Mouse (Mus musculus) heart, embryonic 12.5 days (tissue): Measurements from ENCODE around the gene 1110065P20Rik. TPM values are rescaled to one million over a fixed set of nuclear protein-coding genes. Genes with fewer than 3 reads are reported as not detected.

Experiments used
- ATAC-seq: fragments of 200-750 bp; cut with Nextera tagmentation; 2 replicates; pipeline ENCODE4 v1.8.0; 2017; ENCODE audit warnings: moderate TSS enrichment, moderate library complexity; ENCODE audit not compliant: insufficient number of reproducible peaks, low FRiP score
- H3K27ac ChIP-seq: fragments of 300-500 bp; sonication (generic); 2 replicates; pipeline ENCODE4 v1.5.1; 2016; ENCODE audit warnings: mild to moderate bottlenecking, moderate library complexity; ENCODE audit not compliant: poor library complexity, severe bottlenecking
- H3K27me3 ChIP-seq: fragments of 300-500 bp; sonication (generic); replicated peaks from 2 replicates; pipeline ENCODE4 v1.6.1; 2016; ENCODE audit warnings: mild to moderate bottlenecking, moderate library complexity
- H3K36me3 ChIP-seq: fragments of 300-500 bp; sonication (generic); 2 replicates; pipeline ENCODE4 v1.6.1; 2016; ENCODE audit warnings: mild to moderate bottlenecking, moderate library complexity
- H3K4me1 ChIP-seq: fragments of 300-500 bp; sonication (generic); replicated peaks from 2 replicates; pipeline ENCODE4 v1.6.1; 2016; ENCODE audit warnings: mild to moderate bottlenecking
- H3K4me2 ChIP-seq: fragments of 300-500 bp; sonication (generic); 2 replicates; pipeline ENCODE4 v1.6.1; 2016; ENCODE audit warnings: mild to moderate bottlenecking, moderate library complexity
- H3K4me3 ChIP-seq: fragments of 300-500 bp; sonication (generic); 2 replicates; pipeline ENCODE4 v1.5.1; 2016; ENCODE audit warnings: mild to moderate bottlenecking
- H3K9ac ChIP-seq: fragments of 300-500 bp; sonication (generic); 2 replicates; pipeline ENCODE4 v1.6.1; 2016; ENCODE audit warnings: mild to moderate bottlenecking, moderate library complexity
- H3K9me3 ChIP-seq: fragments of 300-500 bp; sonication (generic); replicated peaks from 2 replicates; pipeline ENCODE4 v1.6.1; 2016; ENCODE audit warnings: mild to moderate bottlenecking, moderate library complexity
- WGBS: fragments of 180-500 bp; shearing (Covaris S2); methylation state at CpG from one replicate; pipeline ENCODE4 v1.1.7; 2016; 5-methylcytosine and 5-hydroxymethylcytosine counted together
- polyA plus RNA-seq: library from polyadenylated mRNA; unstranded; fragments of >200 nt; fragmentation: Nextera tagmentation; extraction: Ambion mirVana; gene quantifications from 2 replicates; pipeline ENCODE4 v1.2.1, GENCODE M21; 2016

Gene 1110065P20Rik
- polyA plus RNA-seq, 1 experiment from 2014 or later = 54.2 TPM

DNA sequence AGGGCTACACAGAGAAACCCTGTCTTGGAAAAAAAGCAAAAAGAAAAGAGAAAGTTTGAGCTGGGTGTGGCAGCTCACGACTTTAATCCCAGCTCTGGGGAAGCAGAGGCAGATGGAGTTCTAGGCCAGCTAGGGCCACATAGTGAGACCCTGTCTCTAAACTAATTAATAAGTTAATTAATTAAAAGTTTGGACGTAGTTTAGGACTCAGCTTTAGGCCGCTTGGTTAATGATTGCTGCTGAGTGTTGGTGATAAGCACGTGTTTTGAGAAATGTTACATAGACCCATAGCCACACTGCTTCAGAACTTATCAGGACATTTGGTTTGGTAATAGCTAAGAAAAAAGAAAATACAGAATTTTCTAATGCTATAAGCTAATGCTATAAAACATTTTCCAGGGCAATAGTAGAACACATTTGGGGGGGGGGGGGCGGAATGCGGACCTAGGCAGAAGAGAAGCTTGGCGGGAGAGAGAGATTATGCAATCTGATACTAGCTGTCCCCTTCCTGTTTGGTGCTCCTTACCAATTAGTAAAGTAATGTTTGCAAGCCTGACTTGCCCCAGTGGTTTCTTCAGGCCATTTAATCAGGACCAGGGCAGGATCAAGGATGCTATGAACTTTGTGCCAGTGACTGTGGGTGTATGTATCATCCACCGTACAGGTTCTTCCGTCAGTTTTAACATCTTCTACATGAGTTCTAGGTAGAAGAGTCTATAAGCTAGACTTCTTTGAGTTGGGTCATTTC lies 41.7 kb downstream of the 1110065P20Rik start:
- H3K4me1 ChIP-seq = peaks cover 15% of the 10 kb centered on the region
- WGBS = 74% methylated on average over 9 of the region's 9 CpGs
- H3K4me2 ChIP-seq = no peak overlapping the region
- H3K4me3 ChIP-seq = no peak overlapping the region
- no peaks in the 10 kb centered on the region for H3K9me3 ChIP-seq
- H3K27ac ChIP-seq = no peak overlapping the region
- H3K36me3 ChIP-seq = peaks cover 50% of the 10 kb centered on the region
- no peaks in the 10 kb centered on the region for H3K27me3 ChIP-seq
- no peak overlapping the region for H3K9ac ChIP-seq
- ATAC-seq = no peak

DNA sequence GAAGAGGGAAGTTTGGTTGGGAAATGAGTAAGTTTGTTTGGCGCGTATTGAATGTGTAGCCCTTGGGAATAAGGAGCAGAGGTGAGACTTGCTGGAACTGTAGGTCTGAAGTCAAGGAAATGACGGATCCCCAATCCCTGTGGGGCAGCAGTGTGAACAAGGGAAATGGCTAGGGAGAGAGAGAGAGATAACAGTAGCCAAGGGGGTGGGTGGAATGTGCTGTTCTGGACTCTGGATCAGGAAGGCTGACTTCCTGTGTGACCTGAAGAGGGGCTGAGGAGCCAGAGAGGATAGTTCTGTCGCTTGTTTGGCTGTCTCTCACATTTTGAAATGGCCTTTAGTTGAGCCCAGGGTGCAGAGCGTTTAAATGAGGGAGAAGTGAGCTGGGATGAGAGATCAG lies 42.5 kb downstream of the 1110065P20Rik start:
- Histone ChIP-seq H3K27ac (peak overlapping the region; percentile 24; the same call in 1 of the 2 replicates), H3K9ac (0 out of 2 replicates have a peak overlapping the region, but pooled peaks have one; percentile 27)
- ATAC-seq = no peak

DNA sequence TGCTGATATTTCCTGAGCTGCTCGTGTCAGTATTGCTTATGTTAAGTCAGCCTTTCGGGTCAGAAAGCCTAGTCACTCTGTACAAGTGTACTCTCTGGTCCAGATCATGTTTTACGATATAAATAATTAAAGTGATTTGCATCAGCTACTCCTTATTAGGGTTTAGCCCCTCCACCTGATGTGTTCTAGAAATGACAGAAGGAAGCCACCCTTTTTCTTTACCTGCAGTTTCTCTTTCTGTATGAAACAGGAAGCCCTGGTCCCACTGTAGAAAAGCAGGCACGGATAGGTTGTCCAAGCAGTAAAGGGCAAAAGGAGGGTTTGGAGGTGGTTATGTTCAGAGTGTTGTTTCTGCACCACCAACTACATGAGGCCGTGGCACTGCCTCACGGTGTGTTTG lies 47.6 kb downstream of the 1110065P20Rik start:
- Histone ChIP-seq H3K27ac (no peak overlapping the region), H3K9me3 (no peaks in the 10 kb centered on the region), H3K4me3 (peak overlapping the region; percentile 83), H3K27me3 (no peaks in the 10 kb centered on the region), H3K36me3 (peaks cover 53% of the 10 kb centered on the region), H3K4me1 (peaks cover 18% of the 10 kb centered on the region), H3K4me2 (peak overlapping the region; percentile 81), H3K9ac (0 out of 2 replicates have a peak overlapping the region, but pooled peaks have one; percentile 87)
- ATAC-seq = no peak
- WGBS = 73% methylated on average over 6 of the region's 6 CpGs

More for the DNA sequence above, 42.5 kb downstream of the 1110065P20Rik start:
- Histone ChIP-seq H3K4me2 (peak overlapping the region; percentile 18; the same call in 1 of the 2 replicates), H3K4me3 (no peak overlapping the region), H3K27me3 (no peaks in the 10 kb centered on the region), H3K36me3 (peaks cover 50% of the 10 kb centered on the region), H3K4me1 (peaks cover 16% of the 10 kb centered on the region), H3K9me3 (no peaks in the 10 kb centered on the region)
- 52% methylated on average over 5 of the region's 5 CpGs for WGBS

DNA sequence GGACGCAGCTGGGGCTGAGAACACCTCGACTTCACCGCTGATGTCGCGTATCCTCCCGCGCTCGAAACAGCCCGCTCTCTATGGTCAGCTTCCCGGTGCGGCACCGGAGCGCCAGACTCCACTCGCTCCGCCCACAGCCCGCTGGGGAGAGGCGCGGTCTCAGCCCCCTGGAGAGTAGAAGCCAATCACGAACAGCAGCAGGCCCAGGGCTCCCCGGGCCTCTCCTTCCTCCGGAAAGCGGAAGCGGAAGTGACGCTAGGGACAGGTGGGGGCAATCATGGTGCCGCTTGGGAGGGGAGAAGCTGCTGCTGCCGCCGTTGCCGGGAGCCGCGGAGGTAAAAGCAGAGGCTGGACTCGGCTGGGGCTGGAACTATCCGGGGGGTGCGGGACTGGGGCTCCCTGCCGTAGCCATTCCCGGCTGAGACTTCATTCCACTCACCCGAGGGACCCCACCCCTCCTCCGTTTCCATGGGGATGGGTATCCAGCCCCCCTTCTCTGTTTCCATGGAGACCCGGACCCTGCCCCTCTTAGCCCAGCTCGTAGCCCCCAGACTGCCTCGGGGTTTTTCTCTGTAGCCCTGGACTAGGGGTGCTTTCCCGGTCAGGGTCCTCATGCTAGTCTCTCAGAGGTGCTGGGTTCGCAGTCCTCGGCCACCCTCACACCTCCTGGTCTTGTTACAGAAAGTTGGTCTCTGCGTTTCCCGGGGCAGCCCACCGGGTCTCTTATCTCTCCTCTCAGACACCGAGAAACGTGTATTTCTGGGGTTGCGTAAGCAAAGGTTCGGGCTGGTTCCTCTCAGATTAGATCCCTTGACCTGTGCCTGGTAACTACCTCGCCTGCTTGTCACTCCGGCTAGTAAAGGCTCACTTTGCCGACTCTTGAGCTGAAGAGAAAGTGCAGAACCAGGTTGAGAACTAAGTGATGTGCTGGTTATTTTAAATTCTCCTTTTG lies 48.4 kb downstream of the 1110065P20Rik start:
- Histone ChIP-seq H3K27ac (peak overlapping the region; percentile 95), H3K36me3 (peaks cover 60% of the 10 kb centered on the region), H3K9me3 (no peaks in the 10 kb centered on the region), H3K4me2 (peak overlapping the region; percentile 81), H3K4me1 (peaks cover 11% of the 10 kb centered on the region), H3K4me3 (peak overlapping the region; percentile 83), H3K27me3 (no peaks in the 10 kb centered on the region), H3K9ac (peak overlapping the region; percentile 87)
- under 1% methylated on average over 52 of the region's 53 CpGs for WGBS
- ATAC-seq = peak; percentile 99

DNA sequence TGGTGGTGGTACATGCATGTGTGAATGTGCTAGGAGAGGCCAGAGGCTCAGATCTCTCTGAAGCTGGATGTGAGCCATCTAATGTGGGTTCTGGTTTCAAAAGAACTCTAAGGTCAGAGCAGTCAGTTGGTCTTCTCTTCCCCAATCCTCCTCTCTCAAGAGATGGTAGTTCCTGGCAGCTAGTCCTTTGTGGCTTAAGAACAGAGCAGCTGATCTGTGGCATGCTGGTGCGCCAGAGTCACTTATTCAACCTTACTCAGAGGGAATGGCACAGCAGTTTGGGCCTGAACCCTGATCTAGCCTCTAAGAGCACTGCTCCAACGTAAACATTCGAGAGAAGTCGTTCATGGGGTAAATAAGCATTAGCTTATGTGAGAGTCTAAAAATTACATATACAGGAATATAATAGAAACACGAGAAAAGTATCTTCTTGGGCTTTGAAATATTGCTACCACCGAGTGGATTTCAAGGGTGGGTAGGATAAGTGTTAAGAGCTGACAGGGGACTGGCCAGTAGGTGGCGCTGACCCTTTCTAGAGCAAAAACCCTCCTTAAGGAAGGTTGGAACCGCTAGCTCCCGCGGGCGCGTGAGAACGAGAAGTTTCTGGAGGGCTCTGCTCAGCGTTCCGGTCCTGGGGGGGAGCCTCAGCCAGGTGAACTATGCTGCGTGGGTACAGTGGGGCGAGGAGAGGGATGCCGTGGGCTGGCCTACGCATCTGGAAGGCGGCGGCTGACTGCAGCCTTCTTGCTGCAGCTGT lies 49.3 kb downstream of the 1110065P20Rik start, which contains the start of gene Mtf1:
Gene Mtf1 (plus strand): TSS at position 553 of the 757 bp plus-strand sequence.
- Histone ChIP-seq H3K4me2 (peak within 1 kb of the TSS; percentile 81), H3K27ac (peak within 1 kb of the TSS; percentile 95), H3K9ac (peak within 1 kb of the TSS; percentile 87), H3K36me3 (peaks cover 56% of the 10 kb centered on the region), H3K4me1 (peaks cover 11% of the 10 kb centered on the region), H3K4me3 (peak within 1 kb of the TSS; percentile 83), H3K9me3 (no peaks in the 10 kb centered on the region), H3K27me3 (no peaks in the 10 kb centered on the region)
- ATAC-seq = peak; percentile 76
- 2% methylated on average over 21 of the region's 21 CpGs for WGBS

Other genes with a start within 250 kb of the 1110065P20Rik start
- gene 3100002H09Rik, start 240.4 kb downstream of the 1110065P20Rik start, polyA plus RNA-seq = not detected in 2 replicates
- gene Pou3f1, start 194.4 kb downstream of the 1110065P20Rik start, polyA plus RNA-seq = 0.23 and 0.36 TPM in 2 replicates
- gene Utp11, start 157.6 kb downstream of the 1110065P20Rik start, polyA plus RNA-seq = 58.4 and 61.5 TPM in 2 replicates
- 6.2 TPM in 2 replicates for gene Fhl3, start 150.5 kb downstream of the 1110065P20Rik start, polyA plus RNA-seq
- gene Sf3a3, start 136.4 kb downstream of the 1110065P20Rik start, polyA plus RNA-seq = 100.0 and 100 TPM in 2 replicates
- gene Inpp5b, start 109.3 kb downstream of the 1110065P20Rik start, polyA plus RNA-seq = 17.3 and 20.2 TPM in 2 replicates
- 9.8 and 11.6 TPM in 2 replicates for gene Mtf1, start 49.1 kb downstream of the 1110065P20Rik start, polyA plus RNA-seq
- 24.4 and 26.0 TPM in 2 replicates for gene Yrdc, start 517 bp downstream of the 1110065P20Rik start, polyA plus RNA-seq
- gene Maneal, start 11.0 kb upstream of the 1110065P20Rik start, polyA plus RNA-seq = 0.06 and 0.14 TPM in 2 replicates
- gene Epha10, start 29.7 kb upstream of the 1110065P20Rik start, polyA plus RNA-seq = not detected in 2 replicates
- 9.9 and 10.4 TPM in 2 replicates for gene 9930104L06Rik, start 85.9 kb upstream of the 1110065P20Rik start, polyA plus RNA-seq
- gene Cdca8, start 88.1 kb upstream of the 1110065P20Rik start, polyA plus RNA-seq = 134 and 138 TPM in 2 replicates
- 7.0 and 7.4 TPM in 2 replicates for gene Rspo1, start 135.2 kb upstream of the 1110065P20Rik start, polyA plus RNA-seq
- gene Gnl2, start 165.4 kb upstream of the 1110065P20Rik start, polyA plus RNA-seq = 66.0 and 67.3 TPM in 2 replicates
- gene Dnali1, start 214.5 kb upstream of the 1110065P20Rik start, polyA plus RNA-seq = 0.17 and 0.18 TPM in 2 replicates
- 20.6 and 22.6 TPM in 2 replicates for gene Snip1, start 215.5 kb upstream of the 1110065P20Rik start, polyA plus RNA-seq
- 48.7 and 53.3 TPM in 2 replicates for gene Meaf6, start 233.9 kb upstream of the 1110065P20Rik start, polyA plus RNA-seq